Mouse (Mus musculus): ENCODE data around the gene Sema3g. TPM values are rescaled to one million over a fixed set of nuclear protein-coding genes. Genes with fewer than 3 reads are reported as not detected.

The Sema3g gene
- total and polyA plus RNA-seq, 2 experiments from 2014 or later: 0.31 to 3.7 TPM

DNA sequence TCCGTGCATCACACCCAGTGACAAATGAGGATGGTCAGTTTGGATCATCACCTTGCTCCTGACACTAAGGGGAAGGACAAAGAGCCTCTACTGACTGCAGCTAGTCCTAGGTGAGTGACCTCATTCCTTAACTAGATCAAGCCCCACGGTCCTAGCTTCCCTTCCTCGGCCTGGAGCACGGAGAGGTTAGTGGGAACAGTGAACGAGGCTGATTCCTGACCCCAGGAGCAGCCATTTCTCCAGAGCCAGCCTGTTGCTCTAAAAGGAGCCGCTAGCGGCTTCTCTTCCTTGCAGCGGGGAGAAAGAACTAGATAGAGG, 12.5 kb upstream of the Sema3g start:
- no peaks in the 10 kb centered on the region for H3K27me3 ChIP-seq (ENCODE audit: insufficient read depth, low read length)

GRCm38 (mm10) chr14:31205562-31206467, 11.8 kb upstream of the Sema3g start:
- H3K36me3 ChIP-seq (ENCODE audit: insufficient read depth): peaks cover 34% of the 10 kb centered on the region
- H3K4me2 ChIP-seq (ENCODE audit: low read depth): peak overlapping the region; percentile 85
- H3K4me3 ChIP-seq (ENCODE audit: low read depth, low read length): peak overlapping the region; percentile 79
- H3K9me3 ChIP-seq (ENCODE audit: low read length): no peaks in the 10 kb centered on the region
- H3K9ac ChIP-seq: peak overlapping the region; percentile 91
- TF ChIP-seq CTCF (IDR thresholded peaks at IDR 0.05; ENCODE audit: low read depth): no peak
- 3% methylated on average over 39 of the region's 39 CpGs for whole genome bisulfite sequencing
- no peaks in the 10 kb centered on the region for H3K27me3 ChIP-seq (ENCODE audit: insufficient read depth, low read length)
- peak; percentile 71 for DNase-seq
- peaks cover 15% of the 10 kb centered on the region for H3K4me1 ChIP-seq (ENCODE audit: insufficient read depth)
- ATAC-seq: peak; percentile 74
- H3K27ac ChIP-seq (ENCODE audit: low read depth, low read length): peak overlapping the region; percentile 94

More for the DNA sequence above, 12.5 kb upstream of the Sema3g start:
- Histone ChIP-seq H3K4me1 (ENCODE audit: insufficient read depth) (peaks cover 15% of the 10 kb centered on the region), H3K4me2 (ENCODE audit: low read depth) (peak overlapping the region; percentile 85), H3K4me3 (ENCODE audit: low read depth, low read length) (peak overlapping the region; percentile 79), H3K9ac (peak overlapping the region; percentile 91), H3K27ac (ENCODE audit: low read depth, low read length) (peak overlapping the region; percentile 94), H3K36me3 (ENCODE audit: insufficient read depth) (peaks cover 40% of the 10 kb centered on the region), H3K9me3 (ENCODE audit: low read length) (no peaks in the 10 kb centered on the region)
- peak; percentile 21 for ATAC-seq
- no peak for DNase-seq
- no peak for TF ChIP-seq CTCF (IDR thresholded peaks at IDR 0.05; ENCODE audit: low read depth)
- WGBS: 16% methylated on average over 8 of the region's 8 CpGs

- Histone ChIP-seq H3K27ac (ENCODE audit: low read depth, low read length) (peak overlapping the region; percentile 94), H3K9me3 (ENCODE audit: low read length) (no peaks in the 10 kb centered on the region), H3K9ac (peak overlapping the region; percentile 91), H3K4me2 (ENCODE audit: low read depth) (peak overlapping the region; percentile 85), H3K36me3 (ENCODE audit: insufficient read depth) (peaks cover 29% of the 10 kb centered on the region), H3K4me1 (ENCODE audit: insufficient read depth) (peaks cover 15% of the 10 kb centered on the region), H3K27me3 (ENCODE audit: insufficient read depth, low read length) (no peaks in the 10 kb centered on the region), H3K4me3 (ENCODE audit: low read depth, low read length) (peak overlapping the region; percentile 79)
- WGBS: under 1% methylated on average over 48 of the region's 48 CpGs
- TF ChIP-seq CTCF (IDR thresholded peaks at IDR 0.05; ENCODE audit: low read depth): no peak
- ATAC-seq (peak; percentile 72), DNase-seq (peak; percentile 96)
Measured at GRCm38 (mm10) chr14:31206472-31206981, 11.1 kb upstream of the Sema3g start.

DNA sequence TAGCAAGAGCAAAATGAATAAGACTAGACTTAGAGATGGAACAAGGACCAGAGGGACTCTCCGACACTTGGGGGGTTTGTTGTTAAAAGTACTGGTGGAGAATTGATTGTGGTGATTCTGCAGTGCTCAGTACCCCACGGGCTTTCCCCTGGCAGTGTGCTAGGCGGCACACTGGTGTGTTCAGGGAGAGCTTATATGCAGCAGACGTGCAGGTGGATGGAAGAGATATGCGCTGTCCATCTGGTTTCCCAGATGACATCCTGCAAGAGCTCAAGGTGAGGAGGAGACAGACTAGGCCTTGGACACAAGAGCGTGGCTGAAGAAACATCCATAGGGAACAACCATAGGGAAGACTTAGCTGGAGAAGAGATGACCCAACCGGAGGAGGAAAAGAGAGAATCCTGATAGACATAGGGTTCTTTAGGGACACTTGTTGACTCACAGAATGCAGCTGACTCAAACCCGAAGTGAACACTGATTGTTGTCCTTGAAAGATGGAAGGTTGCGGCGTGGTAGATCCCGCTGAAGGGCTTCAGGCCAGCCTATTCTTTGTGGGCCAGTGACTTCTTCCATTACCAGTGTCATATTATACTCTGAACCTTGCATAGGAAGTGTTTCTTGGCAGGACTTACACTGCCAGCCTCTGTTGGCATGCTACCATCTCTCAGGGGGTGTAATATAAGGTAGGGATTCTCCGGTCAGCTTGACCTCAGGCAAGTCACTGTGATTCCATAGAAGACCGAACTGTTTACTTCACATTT, 10.4 kb upstream of the Sema3g start:
- Histone ChIP-seq H3K4me3 (ENCODE audit: low read depth, low read length) (peak overlapping the region; percentile 79), H3K36me3 (ENCODE audit: insufficient read depth) (peaks cover 22% of the 10 kb centered on the region), H3K4me2 (ENCODE audit: low read depth) (peak overlapping the region; percentile 85), H3K9me3 (ENCODE audit: low read length) (no peaks in the 10 kb centered on the region), H3K27ac (ENCODE audit: low read depth, low read length) (peak overlapping the region; percentile 94), H3K27me3 (ENCODE audit: insufficient read depth, low read length) (no peaks in the 10 kb centered on the region), H3K4me1 (ENCODE audit: insufficient read depth) (peaks cover 15% of the 10 kb centered on the region), H3K9ac (peak overlapping the region; percentile 91)
- ATAC-seq: peak; percentile 17
- WGBS: 77% methylated on average over 13 of the region's 13 CpGs
- no peak for DNase-seq
- no peak for TF ChIP-seq CTCF (IDR thresholded peaks at IDR 0.05; ENCODE audit: low read depth)

DNA sequence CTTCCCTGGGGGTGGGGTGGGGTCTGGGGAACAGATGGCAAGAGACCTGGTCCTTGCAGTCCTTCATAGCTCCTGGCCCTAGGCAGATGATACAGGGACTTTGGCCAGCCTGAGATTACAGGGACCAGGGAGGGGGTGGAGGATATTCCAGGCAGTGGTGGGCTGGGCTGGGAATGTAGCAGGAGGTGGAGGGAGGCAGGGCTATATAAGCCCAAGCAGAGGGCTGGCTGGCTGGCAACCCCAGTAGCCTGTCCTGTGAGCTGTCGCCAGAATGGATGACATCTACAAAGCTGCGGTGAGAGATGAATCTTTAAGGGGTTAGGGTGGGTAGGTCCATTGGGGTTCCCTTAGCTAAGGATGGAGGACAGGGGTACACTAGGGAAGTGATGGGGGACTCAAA, 9.6 kb upstream of the Sema3g start, which contains the start of gene Tnnc1:
Gene Tnnc1 (plus strand): TSS at position 229 of the 400 bp plus-strand sequence.
- H3K36me3 ChIP-seq (ENCODE audit: insufficient read depth): peaks cover 13% of the 10 kb centered on the region
- peak within 1 kb of the TSS; percentile 94 for H3K27ac ChIP-seq (ENCODE audit: low read depth, low read length)
- H3K27me3 ChIP-seq (ENCODE audit: insufficient read depth, low read length): no peaks in the 10 kb centered on the region
- WGBS: 85% methylated on average over 2 of the region's 2 CpGs
- TF ChIP-seq CTCF (IDR thresholded peaks at IDR 0.05; ENCODE audit: low read depth): no peak
- no peak for ATAC-seq
- peaks cover 15% of the 10 kb centered on the region for H3K4me1 ChIP-seq (ENCODE audit: insufficient read depth)
- peak within 1 kb of the TSS; percentile 85 for H3K4me2 ChIP-seq (ENCODE audit: low read depth)
- H3K9me3 ChIP-seq (ENCODE audit: low read length): no peaks in the 10 kb centered on the region
- peak within 1 kb of the TSS; percentile 79 for H3K4me3 ChIP-seq (ENCODE audit: low read depth, low read length)
- no peak for DNase-seq
- H3K9ac ChIP-seq: peak within 1 kb of the TSS; percentile 91

DNA sequence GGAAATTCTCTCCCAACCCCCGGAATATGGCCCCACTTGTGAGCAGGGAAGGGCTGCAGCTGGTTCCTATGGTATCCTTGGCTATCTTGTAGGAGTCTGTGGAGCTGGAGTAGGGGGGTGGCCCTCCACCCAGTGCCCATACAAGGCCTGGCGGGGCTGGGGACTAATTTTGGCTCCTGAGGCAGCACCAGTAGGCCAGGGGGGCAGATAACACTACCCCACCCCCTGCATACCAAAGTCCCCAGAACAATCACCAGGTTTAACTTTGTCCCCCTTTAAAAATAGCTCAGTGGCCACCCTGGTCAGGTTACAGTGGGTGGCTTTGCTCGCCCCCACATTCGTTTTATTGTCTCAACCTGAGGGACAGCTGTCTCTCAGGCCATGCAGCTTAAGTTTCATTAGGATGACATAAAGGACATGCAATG, 8.5 kb upstream of the Sema3g start:
- H3K4me1 ChIP-seq (ENCODE audit: insufficient read depth): peaks cover 15% of the 10 kb centered on the region
- H3K36me3 ChIP-seq (ENCODE audit: insufficient read depth): peaks cover 4% of the 10 kb centered on the region
- H3K9ac ChIP-seq: no peak overlapping the region
- DNase-seq (no peak), ATAC-seq (no peak)
- TF ChIP-seq CTCF (IDR thresholded peaks at IDR 0.05; ENCODE audit: low read depth): no peak
- no peak overlapping the region for H3K4me2 ChIP-seq (ENCODE audit: low read depth)
- WGBS: 77% methylated on average over 4 of the region's 4 CpGs
- H3K27ac ChIP-seq (ENCODE audit: low read depth, low read length): no peak overlapping the region
- no peaks in the 10 kb centered on the region for H3K27me3 ChIP-seq (ENCODE audit: insufficient read depth, low read length)
- no peaks in the 10 kb centered on the region for H3K9me3 ChIP-seq (ENCODE audit: low read length)
- no peak overlapping the region for H3K4me3 ChIP-seq (ENCODE audit: low read depth, low read length)

Measured in forebrain, postnatal 0 days (tissue).